Mouse (Mus musculus) kidney, embryonic 16.5 days (tissue): ENCODE results near the gene Haus8. TPM values are rescaled to one million over a fixed set of nuclear protein-coding genes. Genes with fewer than 3 reads are reported as not detected.
"Not testable (repeated sequence)": the region's sequence is repeated elsewhere in the genome, so short reads cannot be mapped to it uniquely, and the experiment has no call there.

Source experiments
- ATAC-seq: fragments of 200-750 bp; cut with Nextera tagmentation; 2 replicates; pipeline ENCODE4 v1.8.0; 2017; ENCODE audit warnings: moderate TSS enrichment; ENCODE audit not compliant: low FRiP score, low TSS enrichment
- H3K27ac ChIP-seq: fragments of 300-500 bp; sonication (generic); 2 replicates; pipeline ENCODE4 v1.5.1; 2014; ENCODE audit warnings: low read length
- H3K27me3 ChIP-seq: fragments of 300-500 bp; sonication (generic); 2 replicates; pipeline ENCODE4 v1.6.1; 2014; ENCODE audit warnings: low read length, control low read depth, mixed read lengths; ENCODE audit not compliant: insufficient read depth
- H3K36me3 ChIP-seq: fragments of 300-500 bp; sonication (generic); 2 replicates; pipeline ENCODE4 v1.6.1; 2014; ENCODE audit warnings: low read length, control low read depth, mixed read lengths; ENCODE audit not compliant: insufficient read depth
- H3K4me1 ChIP-seq: fragments of 300-500 bp; sonication (generic); 2 replicates; pipeline ENCODE4 v1.6.1; 2014; ENCODE audit warnings: low read length, control low read depth, mixed read lengths; ENCODE audit not compliant: insufficient read depth
- H3K4me2 ChIP-seq: fragments of 300-500 bp; sonication (generic); replicated peaks from 2 replicates; pipeline ENCODE4 v1.6.1; 2014; ENCODE audit warnings: low read depth, low read length
- H3K4me3 ChIP-seq: fragments of 300-500 bp; sonication (generic); 2 replicates; pipeline ENCODE4 v1.5.1; 2014; ENCODE audit warnings: mild to moderate bottlenecking, low read length
- H3K9ac ChIP-seq: fragments of 300-500 bp; sonication (generic); replicated peaks from 2 replicates; pipeline ENCODE4 v1.6.1; 2014; ENCODE audit warnings: low read length
- H3K9me3 ChIP-seq: fragments of 300-500 bp; sonication (generic); 2 replicates; pipeline ENCODE4 v1.6.1; 2016; ENCODE audit warnings: low read length, control low read depth
- WGBS: fragments of 180-500 bp; shearing (Covaris S2); extraction: QIAGEN DNeasy Blood & Tissue Kit; methylation state at CpG from one replicate; pipeline ENCODE4 v1.1.7; 2014; 5-methylcytosine and 5-hydroxymethylcytosine counted together
- polyA plus RNA-seq: library from polyadenylated mRNA; unstranded; fragments of >200 nt; fragmentation: Nextera tagmentation; extraction: Ambion mirVana; gene quantifications from 2 replicates; pipeline ENCODE4 v1.2.1, GENCODE M21; 2015

Haus8 gene
- polyA plus RNA-seq, 1 experiment from 2014 or later, result 62.1 TPM

DNA sequence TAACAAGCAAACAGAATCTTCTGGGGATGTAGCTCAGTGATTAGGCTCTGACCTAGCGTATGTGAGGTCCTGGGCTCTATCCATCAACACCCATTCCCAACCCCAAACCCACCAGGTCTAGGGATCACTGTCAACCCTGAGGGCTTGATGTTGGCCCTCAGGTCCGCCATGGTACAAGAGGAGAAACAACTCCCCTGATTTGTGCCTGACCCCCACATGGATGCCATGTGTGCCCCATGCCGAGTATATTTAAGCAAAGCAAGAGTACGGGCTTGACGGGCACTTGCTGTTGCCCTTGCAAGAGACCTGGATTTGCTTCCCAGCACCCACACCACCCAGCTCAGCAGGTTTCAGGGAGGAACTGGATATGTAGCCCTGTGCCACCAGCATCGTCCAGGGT lies 4.4 kb downstream of the Haus8 start:
- H3K4me3 ChIP-seq, H3K27me3 ChIP-seq, H3K27ac ChIP-seq, H3K36me3 ChIP-seq, H3K9me3 ChIP-seq, H3K9ac ChIP-seq, H3K4me2 ChIP-seq, H3K4me1 ChIP-seq, ATAC-seq: not testable (repeated sequence)
- 95% methylated on average over 5 of the region's 6 CpGs for WGBS

DNA sequence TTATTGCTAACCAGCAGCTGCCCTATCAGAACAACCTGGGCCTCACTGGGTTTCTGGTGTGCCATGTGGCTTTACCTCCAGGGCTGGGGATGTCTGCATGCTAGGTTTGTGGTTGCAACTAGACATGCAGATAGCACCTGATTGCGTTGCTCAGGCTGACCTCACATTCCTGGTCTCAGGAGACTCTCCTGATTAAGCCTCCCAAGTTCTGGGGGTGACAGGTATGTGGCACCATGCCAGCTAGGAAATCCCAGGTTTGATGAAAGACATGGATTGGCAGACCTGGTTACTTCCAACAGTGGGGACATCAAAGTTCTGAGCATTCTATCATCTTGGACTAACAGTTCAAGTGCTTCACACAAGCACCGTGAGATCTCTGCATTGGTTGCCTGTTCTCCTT lies 5.0 kb downstream of the Haus8 start:
- H3K36me3 ChIP-seq, result peaks cover 9% of the 10 kb centered on the region
- H3K4me1 ChIP-seq, result peaks cover 4% of the 10 kb centered on the region
- 94% methylated on average over 2 of the region's 2 CpGs for WGBS
- H3K9me3 ChIP-seq, result no peaks in the 10 kb centered on the region
- H3K27me3 ChIP-seq, result no peaks in the 10 kb centered on the region
- no peak overlapping the region for H3K27ac ChIP-seq
- H3K9ac ChIP-seq, result no peak overlapping the region
- no peak overlapping the region for H3K4me2 ChIP-seq
- ATAC-seq, result no peak
- no peak overlapping the region for H3K4me3 ChIP-seq

DNA sequence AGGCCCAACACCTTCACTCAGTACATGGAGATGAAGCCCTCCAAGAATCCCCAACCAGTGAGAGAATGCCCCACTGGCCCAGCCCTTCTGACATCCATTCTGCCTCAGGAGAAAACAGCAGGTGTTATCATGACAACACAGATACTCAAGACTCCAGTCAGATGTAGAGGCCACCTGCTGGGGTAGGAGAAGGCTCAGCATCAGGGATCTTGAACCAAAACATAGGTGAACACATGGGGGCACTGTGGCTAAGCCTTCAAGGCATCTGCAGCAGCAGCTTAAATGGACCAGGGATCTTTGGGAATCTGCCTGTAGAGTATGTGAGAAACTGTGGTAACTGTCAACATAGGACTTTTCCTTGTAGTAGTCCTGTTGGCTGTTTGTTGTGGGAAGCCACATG lies 11.5 kb downstream of the Haus8 start:
- Histone ChIP-seq H3K27ac (no peak overlapping the region), H3K27me3 (no peaks in the 10 kb centered on the region), H3K36me3 (peaks cover 18% of the 10 kb centered on the region), H3K4me1 (no peaks in the 10 kb centered on the region), H3K4me2 (no peak overlapping the region), H3K9me3 (no peaks in the 10 kb centered on the region), H3K4me3 (no peak overlapping the region), H3K9ac (no peak overlapping the region)
- no peak for ATAC-seq

DNA sequence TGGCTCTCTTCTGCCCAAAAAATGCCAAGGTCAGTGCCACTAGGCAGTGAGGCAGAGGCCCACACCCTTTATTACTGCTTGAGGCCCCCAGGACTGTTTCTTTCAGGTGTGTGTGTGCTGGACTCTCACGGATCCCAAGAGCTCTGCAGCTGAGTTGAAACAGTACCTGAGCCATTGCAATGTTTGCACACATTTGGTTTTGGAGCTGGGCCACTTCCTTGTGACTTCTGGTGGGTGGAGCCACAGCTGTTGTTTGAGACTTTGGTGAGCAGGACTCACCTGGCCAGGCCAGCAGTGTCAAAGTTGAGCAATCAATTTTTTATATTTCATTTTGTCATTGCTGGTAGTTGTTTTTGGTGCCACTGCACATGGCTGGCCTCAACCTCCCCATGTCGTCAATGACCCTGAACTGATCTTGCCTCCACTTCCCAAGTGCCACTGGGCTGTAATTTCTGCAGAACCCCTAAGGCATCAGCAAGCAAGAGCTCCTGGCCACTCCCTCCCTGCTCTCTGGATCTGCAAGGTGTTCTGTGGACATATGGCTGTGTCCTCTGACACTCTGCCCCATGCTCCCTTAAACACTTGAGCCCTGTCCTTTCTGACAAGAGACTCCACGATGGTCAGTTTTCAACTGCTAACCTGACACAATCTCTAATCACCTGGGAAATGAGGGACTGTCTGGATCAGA lies 16.0 kb downstream of the Haus8 start:
- WGBS, result 90% methylated on average over 3 of the region's 3 CpGs
- no peak for ATAC-seq
- H3K27me3 ChIP-seq, result no peaks in the 10 kb centered on the region
- no peak overlapping the region for H3K4me3 ChIP-seq
- H3K4me2 ChIP-seq, result no peak overlapping the region
- H3K27ac ChIP-seq, result no peak overlapping the region
- peaks cover 30% of the 10 kb centered on the region for H3K36me3 ChIP-seq
- H3K9me3 ChIP-seq, result no peaks in the 10 kb centered on the region
- no peak overlapping the region for H3K9ac ChIP-seq
- H3K4me1 ChIP-seq, result no peaks in the 10 kb centered on the region

DNA sequence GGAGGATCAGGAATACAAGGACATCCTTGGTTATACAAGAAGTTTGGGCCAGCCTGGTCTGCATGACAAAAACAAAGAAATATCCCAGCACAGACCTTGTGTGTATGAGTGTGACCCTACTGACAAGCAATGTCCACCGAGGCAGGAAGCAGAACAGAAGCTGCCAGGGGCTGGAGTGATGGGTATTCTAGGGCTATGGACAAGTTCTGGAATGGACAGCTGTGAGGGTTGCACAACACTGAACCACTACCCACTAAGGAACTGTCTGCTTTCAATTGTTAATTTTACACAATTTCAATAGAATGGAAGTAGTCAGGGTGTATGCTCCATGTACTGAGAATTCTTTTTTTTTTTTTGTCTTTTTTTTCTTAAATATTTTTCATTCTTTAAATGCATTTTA lies 24.5 kb downstream of the Haus8 start:
- Histone ChIP-seq H3K27ac (no peak overlapping the region), H3K27me3 (no peaks in the 10 kb centered on the region), H3K9me3 (no peaks in the 10 kb centered on the region), H3K9ac (no peak overlapping the region), H3K36me3 (peaks cover 13% of the 10 kb centered on the region; the same call in 1 of the 2 replicates), H3K4me2 (no peak overlapping the region), H3K4me3 (no peak overlapping the region), H3K4me1 (no peaks in the 10 kb centered on the region)
- WGBS, result 93% methylated on average over 1 of the region's 1 CpGs
- no peak for ATAC-seq

DNA sequence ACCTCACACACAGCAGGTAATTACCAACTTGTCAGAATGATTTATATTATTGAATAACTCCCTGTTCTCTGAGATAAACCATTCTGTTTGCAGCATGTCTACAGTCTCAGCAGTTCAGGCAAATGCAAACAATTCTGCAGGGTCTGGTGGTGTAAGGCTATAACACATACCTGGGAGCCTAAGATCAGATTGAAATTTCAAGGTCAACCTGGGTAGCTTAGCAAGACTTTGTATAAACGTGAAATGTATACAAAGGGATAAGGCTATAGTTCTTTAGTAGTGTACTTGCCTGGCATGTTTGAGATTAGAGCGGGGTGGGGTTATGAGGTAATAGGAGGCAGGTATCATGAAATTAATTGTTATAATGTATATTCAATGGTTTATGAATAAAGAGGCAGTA lies 30.0 kb downstream of the Haus8 start:
- Histone ChIP-seq H3K27me3 (no peaks in the 10 kb centered on the region), H3K4me2 (no peak overlapping the region), H3K4me1 (no peaks in the 10 kb centered on the region), H3K4me3 (no peak overlapping the region), H3K9me3 (no peaks in the 10 kb centered on the region), H3K36me3 (no peaks in the 10 kb centered on the region), H3K9ac (no peak overlapping the region), H3K27ac (no peak overlapping the region)
- WGBS, result 85% methylated on average over 2 of the region's 2 CpGs
- no peak for ATAC-seq

DNA sequence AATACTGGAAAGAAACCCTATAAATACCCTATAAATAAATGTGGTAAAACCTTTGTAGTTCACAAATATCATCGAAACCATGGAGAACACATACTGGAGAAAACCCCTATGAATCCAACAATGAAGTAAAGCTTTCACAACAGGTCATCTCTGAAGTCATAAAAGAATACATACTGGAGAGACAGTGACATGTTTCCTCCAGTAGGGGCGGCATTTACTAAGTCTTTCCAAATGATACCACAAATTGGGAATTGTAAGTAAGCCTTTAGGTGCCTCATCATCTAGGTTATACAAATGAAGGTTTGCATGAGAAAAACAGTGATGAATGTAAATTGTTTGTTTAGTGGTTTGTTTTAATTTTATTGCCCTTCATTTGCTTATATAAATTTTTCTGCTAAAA lies 48.2 kb downstream of the Haus8 start:
- H3K9ac ChIP-seq, result no peak overlapping the region
- no peak overlapping the region for H3K27ac ChIP-seq
- H3K4me3 ChIP-seq, result no peak overlapping the region
- no peaks in the 10 kb centered on the region for H3K27me3 ChIP-seq
- H3K9me3 ChIP-seq, result no peaks in the 10 kb centered on the region
- no peak for ATAC-seq
- no peaks in the 10 kb centered on the region for H3K4me1 ChIP-seq
- H3K36me3 ChIP-seq, result no peaks in the 10 kb centered on the region
- 50% methylated on average over 2 of the region's 2 CpGs for WGBS
- H3K4me2 ChIP-seq, result no peak overlapping the region

DNA sequence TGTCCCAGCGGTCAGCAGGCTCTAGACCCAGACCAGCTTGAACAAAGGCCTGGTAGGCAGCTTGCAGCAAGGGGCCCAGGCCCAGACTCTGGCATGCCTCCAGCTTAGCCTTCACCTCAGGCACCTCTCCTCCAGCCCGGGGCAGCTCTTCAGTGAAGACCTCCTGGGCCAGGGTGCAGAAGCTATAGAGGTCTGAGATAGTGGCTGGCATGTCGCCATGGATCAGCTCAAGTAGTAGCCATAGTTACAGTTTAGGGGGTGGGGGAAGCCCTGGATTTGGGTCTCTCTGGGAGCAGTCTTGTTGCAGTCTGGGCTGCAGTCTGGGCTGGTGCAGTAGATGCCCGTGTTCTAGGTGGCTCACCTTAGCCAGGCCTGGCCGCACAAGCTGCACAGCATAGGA lies 58.5 kb downstream of the Haus8 start:
- not testable (repeated sequence) for H3K36me3 ChIP-seq, H3K27ac ChIP-seq, ATAC-seq

DNA sequence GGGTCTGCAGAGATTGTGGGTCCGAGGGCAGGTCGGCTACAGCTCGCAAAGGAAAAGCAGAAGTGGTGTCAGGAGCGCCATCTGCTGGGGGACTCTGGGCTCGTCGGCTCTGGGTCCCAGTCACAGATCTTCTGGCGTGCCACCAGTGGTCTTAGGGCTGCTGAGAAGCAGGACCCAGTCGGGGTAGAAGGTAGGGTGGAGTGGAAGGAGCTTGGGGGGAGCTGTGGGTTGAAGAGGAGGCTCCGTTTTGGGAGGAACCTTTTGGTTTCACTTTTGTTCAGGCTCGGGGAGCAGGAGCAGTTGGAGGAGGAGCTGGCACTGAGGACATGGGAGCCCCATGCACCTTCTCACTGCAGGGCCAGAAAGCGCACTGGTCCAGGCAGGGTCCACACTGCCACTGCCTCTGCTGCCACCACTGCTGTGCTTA lies 67.2 kb downstream of the Haus8 start:
- not testable (repeated sequence) for H3K36me3 ChIP-seq, H3K27ac ChIP-seq, H3K9ac ChIP-seq, H3K4me1 ChIP-seq, H3K27me3 ChIP-seq, H3K9me3 ChIP-seq
- ATAC-seq, result peak; percentile 74
- peak overlapping the region; percentile 30; the same call in 1 of the 2 replicates for H3K4me3 ChIP-seq
- peak overlapping the region; percentile 37 for H3K4me2 ChIP-seq
- WGBS, result 7% methylated on average over 3 of the region's 11 CpGs

More for the DNA sequence above, 58.5 kb downstream of the Haus8 start:
- not testable (repeated sequence) for H3K4me3 ChIP-seq, H3K27me3 ChIP-seq, H3K4me2 ChIP-seq, H3K4me1 ChIP-seq, H3K9me3 ChIP-seq, H3K9ac ChIP-seq
- 85% methylated on average over 3 of the region's 5 CpGs for WGBS
